Mouse (Mus musculus) lung, embryonic 14.5 days (tissue): ENCODE measurements at regions not wholly inside any gene's neighbourhood (a gene's known extent, or its start where the extent isn't known, plus 50 kb on each side); places are given as distances from the start of the nearest gene placed in this dataset.

ENCODE experiments used
- ATAC-seq: fragments of 200-750 bp; cut with Nextera tagmentation; 2 replicates; pipeline ENCODE4 v1.8.0; 2017; ENCODE audit warnings: mild to moderate bottlenecking, moderate TSS enrichment, moderate library complexity; ENCODE audit not compliant: insufficient read depth
- DNase-seq: peaks from one replicate; pipeline ENCODE4 v3.0.0-alpha.2; 2015
- H3K27ac ChIP-seq: fragments of 300-500 bp; sonication (generic); 2 replicates; pipeline ENCODE4 v1.5.1; 2014; ENCODE audit warnings: low read depth, mild to moderate bottlenecking, moderate library complexity
- H3K27me3 ChIP-seq: fragments of 300-500 bp; sonication (generic); 2 replicates; pipeline ENCODE4 v1.6.1; 2014; ENCODE audit warnings: low read length, control low read depth; ENCODE audit not compliant: insufficient read depth
- H3K36me3 ChIP-seq: fragments of 300-500 bp; sonication (generic); 2 replicates; pipeline ENCODE4 v1.6.1; 2014; ENCODE audit warnings: control low read depth; ENCODE audit not compliant: insufficient read depth
- H3K4me1 ChIP-seq: fragments of 300-500 bp; sonication (generic); 2 replicates; pipeline ENCODE4 v1.6.1; 2014; ENCODE audit warnings: antibody characterized with exemption, control low read depth; ENCODE audit not compliant: insufficient read depth
- H3K4me2 ChIP-seq: fragments of 300-500 bp; sonication (generic); 2 replicates; pipeline ENCODE4 v1.6.1; 2014; ENCODE audit warnings: mild to moderate bottlenecking
- H3K4me3 ChIP-seq: fragments of 300-500 bp; sonication (generic); 2 replicates; pipeline ENCODE4 v1.5.1; 2014; ENCODE audit warnings: low read depth, low read length
- H3K9ac ChIP-seq: fragments of 300-500 bp; sonication (generic); 2 replicates; pipeline ENCODE4 v1.6.1; 2014
- H3K9me3 ChIP-seq: fragments of 300-500 bp; sonication (generic); 2 replicates; pipeline ENCODE4 v1.6.1; 2016; ENCODE audit warnings: low read depth, low read length, control low read depth
- CTCF ChIP-seq: IDR thresholded peaks from 2 replicates; pipeline ENCODE4 v1.5.1; 2016; ENCODE audit warnings: antibody characterized with exemption, low read depth
- WGBS: fragments of 180-500 bp; shearing (Covaris S2); extraction: QIAGEN DNeasy Blood & Tissue Kit; methylation state at CpG from one replicate; pipeline ENCODE4 v1.1.7; 2014; 5-methylcytosine and 5-hydroxymethylcytosine counted together

GRCm38 (mm10) chr3:3831411-3832286, 1919.0 kb upstream of the Gm8797 start:
- 82% methylated on average over 7 of the region's 7 CpGs for WGBS
- Histone ChIP-seq H3K27me3 (no peaks in the 10 kb centered on the region), H3K9me3 (no peaks in the 10 kb centered on the region), H3K4me1 (no peaks in the 10 kb centered on the region), H3K36me3 (no peaks in the 10 kb centered on the region), H3K27ac (no peak overlapping the region), H3K9ac (no peak overlapping the region), H3K4me3 (no peak overlapping the region), H3K4me2 (no peak overlapping the region)
- no peak for TF ChIP-seq CTCF
- DNase-seq: no peak
- no peak for ATAC-seq
